ENCODE assay signal across 17 mouse cellular contexts in genomic region chr6:127669313-127669712, GRCm38 (mm10).
DNase-seq lines count a peak whose midpoint lies in the region; ATAC-seq lines count a peak whose summit lies in the region.
"Had no signal": no experiment of that assay in that cellular context is flagged by ENCODE, and none has a peak within 500 bp of the region (broad histone marks: within the 10 kb centered on the region; RNA-seq: fewer than 3 reads in every experiment).

No protein-coding gene starts in this region.

- no peaks in the 10 kb centered on the region for H3K27me3 ChIP-seq in neural tube, embryonic 15.5 days (replicated peaks)
- H3K27me3 ChIP-seq: embryonic facial prominence, embryonic 12.5 days; hindbrain, embryonic 15.5 days had no signal

- H3K4me1 ChIP-seq in neural tube, embryonic 15.5 days = peaks cover 10% of the 10 kb centered on the region; the same call in 1 of the 2 replicates
- H3K4me1 ChIP-seq: embryonic facial prominence, embryonic 12.5 days; limb, embryonic 15.5 days had no signal

- no peak overlapping the region for H3K9ac ChIP-seq in neural tube, embryonic 15.5 days (replicated peaks)
- H3K9ac ChIP-seq: embryonic facial prominence, embryonic 12.5 days; heart, embryonic 13.5 days; hindbrain, embryonic 15.5 days; limb, embryonic 15.5 days had no signal

- H3K4me3 ChIP-seq in neural tube, embryonic 15.5 days (replicated peaks) = no peak overlapping the region
- H3K4me3 ChIP-seq: embryonic facial prominence, embryonic 12.5 days; heart, embryonic 13.5 days; hindbrain, embryonic 15.5 days; limb, embryonic 15.5 days; myocyte had no signal

- no peaks in the 10 kb centered on the region for H3K9me3 ChIP-seq in neural tube, embryonic 15.5 days (replicated peaks)
- H3K9me3 ChIP-seq: embryonic facial prominence, embryonic 12.5 days; heart, embryonic 13.5 days; hindbrain, embryonic 15.5 days; limb, embryonic 15.5 days had no signal

- peak; percentile 11 for DNase-seq in cerebellum, adult 9-11 months
- peak; percentile 50 to 52 for DNase-seq in frontal cortex, postnatal 10 days (ENCODE audit: low spot score in 2 of 2)
- DNase-seq in frontal cortex, postnatal 14 days (ENCODE audit: low spot score in 2 of 2) = no peak
- no peak for DNase-seq in neural tube, embryonic 10.5 days (ENCODE audit: extremely low spot score, low spot score)
- DNase-seq in retina, postnatal 1 day = peak; percentile 71
- no peak for DNase-seq in adrenal gland, postnatal 10 days
- DNase-seq: adrenal gland, adult 8-10 months; kidney, adult 2 months; thymus, postnatal 4 days had no signal

- no peaks in the 10 kb centered on the region for H3K36me3 ChIP-seq in neural tube, embryonic 15.5 days
- H3K36me3 ChIP-seq: embryonic facial prominence, embryonic 12.5 days; heart, embryonic 13.5 days; hindbrain, embryonic 15.5 days; limb, embryonic 15.5 days had no signal

- no peak overlapping the region for H3K27ac ChIP-seq in neural tube, embryonic 15.5 days (replicated peaks)
- H3K27ac ChIP-seq: embryonic facial prominence, embryonic 12.5 days; heart, embryonic 13.5 days; hindbrain, embryonic 15.5 days; limb, embryonic 15.5 days; macrophage had no signal

- WGBS in neural tube, embryonic 15.5 days = 54% methylated on average over 4 of the region's 4 CpGs

- ATAC-seq in cerebellum, adult (ENCODE audit: insufficient number of reproducible peaks, low FRiP score, low TSS enrichment) = no peak
- peak; percentile 40; the same call in 1 of the 2 replicates for ATAC-seq in neural tube, embryonic 15.5 days (ENCODE audit: low FRiP score)

- no peak overlapping the region for H3K4me2 ChIP-seq in neural tube, embryonic 15.5 days
- H3K4me2 ChIP-seq: embryonic facial prominence, embryonic 12.5 days; heart, embryonic 13.5 days; hindbrain, embryonic 15.5 days; limb, embryonic 15.5 days had no signal

Comparison
In these comparisons a context has a peak if more than half of its experiments do, and no peak if none do; other contexts are left out.
1. DNase-seq: peak in cerebellum, adult 9-11 months (single experiment), frontal cortex, postnatal 10 days (2 of 2) and retina, postnatal 1 day (single experiment); none in frontal cortex, postnatal 14 days (0 of 2), neural tube, embryonic 10.5 days (single experiment) and adrenal gland, postnatal 10 days (single experiment).